24 mouse cellular contexts compared by ENCODE assay signal in the genomic region with DNA sequence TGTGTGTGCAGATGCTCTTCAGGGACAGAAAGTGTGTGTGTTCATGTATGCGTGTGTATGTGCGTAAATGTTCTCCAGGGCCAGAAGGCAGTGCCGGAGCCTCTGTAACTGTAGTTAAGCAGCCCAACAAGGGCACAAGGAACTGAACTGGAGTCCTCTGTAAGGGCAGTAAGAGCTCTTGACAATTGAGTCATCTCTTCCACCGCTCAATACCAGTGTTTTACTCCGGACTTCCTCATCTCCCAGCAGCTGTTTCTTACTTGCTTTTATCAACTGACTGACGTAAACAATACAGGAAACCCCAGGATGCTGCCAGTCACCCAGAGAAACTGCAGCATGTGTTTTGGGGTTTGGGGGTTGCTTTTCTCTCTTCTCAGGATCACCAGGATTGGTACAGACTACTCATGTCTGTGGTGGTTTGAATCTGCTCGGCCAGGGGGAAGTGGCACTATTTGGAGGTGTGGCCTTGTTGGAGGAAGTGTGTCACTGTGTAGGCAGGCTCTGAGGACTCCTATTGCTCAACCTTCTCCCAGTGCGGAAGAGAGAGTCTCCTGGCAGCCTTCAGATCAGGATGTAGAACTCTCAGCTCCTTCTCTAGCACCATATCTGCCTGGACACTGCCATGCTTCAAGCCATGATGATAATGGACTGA. TPM values are rescaled to one million over a fixed set of nuclear protein-coding genes. Genes with fewer than 3 reads are reported as not detected.
A peak's percentile ranks its signal among the peaks of the same experiment; 100 is the strongest.
DNase-seq lines count a peak whose midpoint lies in the region; ATAC-seq and TF ChIP-seq lines count a peak whose summit lies in the region.
"Had no signal": no experiment of that assay in that cellular context is flagged by ENCODE, and none has a peak within 500 bp of the region (broad histone marks: within the 10 kb centered on the region; RNA-seq: fewer than 3 reads in every experiment).

No protein-coding gene starts in this region.

- peak; percentile 17 for DNase-seq in liver, adult 2 months (ENCODE audit: extremely low read depth, low read depth, low spot score)
- peak; percentile 59 for DNase-seq in 3134 (ENCODE audit: extremely low read depth, insufficient read length, low spot score)
- DNase-seq in monocyte, adult 2 months (ENCODE audit: low read depth in 1 of 2, low spot score in 2 of 2), result peak; percentile 48 to 54
- DNase-seq in heart, postnatal 4 days, result no peak
- DNase-seq in adrenal gland, postnatal 25 days, result no peak
- DNase-seq: cerebellum, adult 18-20 months; cerebellum, postnatal 14 days; embryo, embryonic 11 days; gastrocnemius, postnatal 36 days; kidney, postnatal 25 days; lung, adult 2 months; midbrain, embryonic 14.5 days; thymus, adult 18-20 months; thymus, postnatal 4 days had no signal

- H3K4me1 ChIP-seq in liver, adult 2 months (ENCODE audit: control insufficient read depth, insufficient read depth, low read length), result no peaks in the 10 kb centered on the region
- H3K4me1 ChIP-seq in liver, embryonic 12.5 days, result no peaks in the 10 kb centered on the region
- H3K4me1 ChIP-seq: forebrain, embryonic 13.5 days; heart, embryonic 10.5 days; hindbrain, embryonic 10.5 days had no signal

- no peak for ATAC-seq in liver, embryonic 12.5 days
- ATAC-seq in common myeloid progenitor, adult 5-6 weeks (replicated peaks; ENCODE audit: low read depth, poor library complexity, severe bottlenecking), result peak; percentile 71
- ATAC-seq: forebrain, embryonic 13.5 days; hindbrain, embryonic 16.5 days; intestine, postnatal 0 days; Patski had no signal

- no peak overlapping the region for H3K9ac ChIP-seq in liver, adult 2 months (ENCODE audit: low read depth, low read length)
- no peak overlapping the region for H3K9ac ChIP-seq in liver, embryonic 12.5 days
- H3K9ac ChIP-seq: forebrain, embryonic 13.5 days; limb, embryonic 13.5 days had no signal

- no peak for TF ChIP-seq CTCF in liver, adult 2 months (IDR thresholded peaks at IDR 0.05; ENCODE audit: low read depth, low read length)

- H3K36me3 ChIP-seq in liver, adult 2 months (ENCODE audit: control insufficient read depth, insufficient read depth, low read length), result no peaks in the 10 kb centered on the region
- H3K36me3 ChIP-seq in liver, embryonic 12.5 days, result no peaks in the 10 kb centered on the region
- H3K36me3 ChIP-seq: heart, embryonic 10.5 days; hindbrain, embryonic 10.5 days; limb, embryonic 13.5 days had no signal

- H3K4me2 ChIP-seq in liver, embryonic 12.5 days, result no peak overlapping the region
- H3K4me2 ChIP-seq: forebrain, embryonic 13.5 days; limb, embryonic 13.5 days had no signal

- no peaks in the 10 kb centered on the region for H3K9me3 ChIP-seq in liver, embryonic 12.5 days (replicated peaks)
- H3K9me3 ChIP-seq: forebrain, embryonic 13.5 days; heart, embryonic 10.5 days; hindbrain, embryonic 10.5 days; limb, embryonic 13.5 days had no signal

- no peak for TF ChIP-seq POLR2A in liver, adult 2 months (IDR thresholded peaks at IDR 0.05; ENCODE audit: extremely low read depth, insufficient read depth, low read length)

- H3K4me3 ChIP-seq in liver, adult 2 months (ENCODE audit: insufficient read depth, low read depth, low read length), result no peak overlapping the region
- H3K4me3 ChIP-seq in liver, embryonic 12.5 days, result no peak overlapping the region
- H3K4me3 ChIP-seq: forebrain, embryonic 13.5 days; heart, embryonic 10.5 days; hindbrain, embryonic 10.5 days; layer of hippocampus, adult 2 months; limb, embryonic 13.5 days had no signal

- H3K27me3 ChIP-seq in liver, adult 2 months (ENCODE audit: control insufficient read depth, insufficient read depth, low read length), result no peaks in the 10 kb centered on the region
- no peaks in the 10 kb centered on the region for H3K27me3 ChIP-seq in liver, embryonic 12.5 days (replicated peaks)
- H3K27me3 ChIP-seq: forebrain, embryonic 13.5 days; limb, embryonic 13.5 days; Patski had no signal

- H3K27ac ChIP-seq in liver, adult 2 months (replicated peaks; ENCODE audit: insufficient read depth, low read depth, low read length), result no peak overlapping the region
- H3K27ac ChIP-seq in liver, embryonic 12.5 days, result no peak overlapping the region
- H3K27ac ChIP-seq: forebrain, embryonic 13.5 days; heart, embryonic 10.5 days; hindbrain, embryonic 10.5 days; layer of hippocampus, adult 2 months; limb, embryonic 13.5 days had no signal

- no peaks in the 10 kb centered on the region for H3K79me2 ChIP-seq in liver, adult 2 months (ENCODE audit: control insufficient read depth, insufficient read depth, low read length)

- 79% methylated on average over 8 of the region's 8 CpGs for WGBS in liver, adult 2 months
- WGBS in liver, embryonic 12.5 days (ENCODE audit: insufficient replicate concordance), result 64% methylated on average over 8 of the region's 8 CpGs

RNA-seq across cellular contexts. Expression of gene Intu, which starts 30.8 kb away (rescaled TPM):
- total RNA-seq in liver, adult 2 months (2014; rRNA removed), result 1.7 and 2.2 TPM in 2 replicates
- 0.82 and 1.2 TPM in 2 replicates for polyA plus RNA-seq in liver, adult 2 months (2012; rRNA removed)
- polyA plus RNA-seq in liver, embryonic 12.5 days (2016; fragmentation: Nextera tagmentation; extraction: Ambion mirVana), result 1.2 and 2.0 TPM in 2 replicates
- 2.4 and 2.5 TPM in 2 replicates for total RNA-seq in common myeloid progenitor, adult 5-6 weeks (2017)
- total RNA-seq in heart, postnatal 4 days (2021), result 1 to 10 TPM; 7.0 to 7.6 TPM
- 3.6 and 4.3 TPM in 2 replicates for total RNA-seq in adrenal gland, postnatal 25 days (2021)

Comparison
In these comparisons a context has a peak if more than half of its experiments do, and no peak if none do; other contexts are left out.
1. DNase-seq: peak in liver, adult 2 months (single experiment), 3134 (single experiment) and monocyte, adult 2 months (2 of 2); none in heart, postnatal 4 days (single experiment) and adrenal gland, postnatal 25 days (single experiment).